Mouse (Mus musculus) midbrain, embryonic 14.5 days (tissue): ENCODE results near the gene Ube2g1. TPM values are rescaled to one million over a fixed set of nuclear protein-coding genes. Genes with fewer than 3 reads are reported as not detected.

Experiments
- ATAC-seq: fragments of 200-750 bp; cut with Nextera tagmentation; 2 replicates; pipeline ENCODE4 v1.8.0; 2017; ENCODE audit warnings: moderate number of reproducible peaks, moderate library complexity; ENCODE audit not compliant: low FRiP score, low TSS enrichment
- DNase-seq: peaks from one replicate; pipeline ENCODE4 v3.0.0-alpha.2; 2015
- H3K27ac ChIP-seq: fragments of 300-500 bp; sonication (generic); replicated peaks from 2 replicates; pipeline ENCODE4 v1.5.1; 2014; ENCODE audit warnings: mild to moderate bottlenecking, low read depth, low read length, moderate library complexity
- H3K27me3 ChIP-seq: fragments of 300-500 bp; sonication (generic); 2 replicates; pipeline ENCODE4 v1.6.1; 2014; ENCODE audit warnings: low read length, control low read depth, mixed read lengths; ENCODE audit not compliant: control insufficient read depth, insufficient read depth
- H3K36me3 ChIP-seq: fragments of 300-500 bp; sonication (generic); 2 replicates; pipeline ENCODE4 v1.6.1; 2014; ENCODE audit warnings: low read length, control low read depth; ENCODE audit not compliant: control insufficient read depth, insufficient read depth
- H3K4me1 ChIP-seq: fragments of 300-500 bp; sonication (generic); 2 replicates; pipeline ENCODE4 v1.6.1; 2014; ENCODE audit warnings: mild to moderate bottlenecking, antibody characterized with exemption, low read length, control low read depth; ENCODE audit not compliant: control insufficient read depth, insufficient read depth
- H3K4me2 ChIP-seq: fragments of 300-500 bp; sonication (generic); 2 replicates; pipeline ENCODE4 v1.6.1; 2014; ENCODE audit warnings: mild to moderate bottlenecking, low read length, moderate library complexity
- H3K4me3 ChIP-seq: fragments of 300-500 bp; sonication (generic); replicated peaks from 2 replicates; pipeline ENCODE4 v1.5.1; 2014; ENCODE audit warnings: low read depth, low read length
- H3K9ac ChIP-seq: fragments of 300-500 bp; sonication (generic); replicated peaks from 2 replicates; pipeline ENCODE4 v1.6.1; 2014; ENCODE audit warnings: mild to moderate bottlenecking, low read length, moderate library complexity
- H3K9me3 ChIP-seq: fragments of 300-500 bp; sonication (generic); 2 replicates; pipeline ENCODE4 v1.6.1; 2016; ENCODE audit warnings: low read length, control low read depth, mixed read lengths; ENCODE audit not compliant: control insufficient read depth
- WGBS: fragments of 180-500 bp; shearing (Covaris S2); extraction: QIAGEN DNeasy Blood & Tissue Kit; methylation state at CpG from one replicate; pipeline ENCODE4 v1.1.7; 2014; 5-methylcytosine and 5-hydroxymethylcytosine counted together
- polyA plus RNA-seq: library from polyadenylated mRNA; unstranded; fragments of >200 nt; fragmentation: Nextera tagmentation; extraction: Ambion mirVana; gene quantifications from 2 replicates; pipeline ENCODE4 v1.2.1, GENCODE M21; 2014

Ube2g1 gene
- polyA plus RNA-seq, 1 experiment from 2014 or later = 111 TPM

DNA sequence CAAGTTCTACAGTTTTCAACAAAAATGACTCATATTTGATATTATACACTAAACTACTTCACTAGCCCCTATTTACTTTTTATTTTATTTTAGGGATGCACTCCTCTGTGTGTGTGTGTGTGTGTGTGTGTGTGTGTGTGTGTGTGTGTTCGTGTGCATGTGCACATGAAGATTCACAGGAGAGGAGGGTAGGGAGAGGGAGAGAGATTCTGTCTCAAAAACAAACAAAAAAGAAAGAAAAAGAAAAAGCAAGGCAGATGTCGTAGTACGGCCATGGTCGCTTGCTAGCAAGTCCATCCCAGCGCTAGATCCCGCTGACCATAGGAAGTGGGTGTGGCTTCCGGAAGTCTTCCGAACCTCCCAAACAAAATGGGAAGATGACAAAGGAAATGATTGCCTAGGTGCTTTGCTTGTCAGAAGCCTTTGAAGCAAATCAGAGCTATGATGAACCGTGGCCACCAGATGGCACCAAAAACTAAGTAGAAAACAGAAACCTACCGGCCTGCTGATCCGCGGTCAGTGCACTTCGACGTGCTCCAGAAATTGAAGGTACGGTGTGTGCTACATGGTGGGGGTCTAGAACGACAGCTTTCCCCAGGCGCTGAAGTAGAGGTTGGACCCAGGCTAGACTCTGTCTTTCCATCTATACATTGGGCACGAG is 36.6 kb upstream of the Ube2g1 start:
- no peaks in the 10 kb centered on the region for H3K4me1 ChIP-seq

DNA sequence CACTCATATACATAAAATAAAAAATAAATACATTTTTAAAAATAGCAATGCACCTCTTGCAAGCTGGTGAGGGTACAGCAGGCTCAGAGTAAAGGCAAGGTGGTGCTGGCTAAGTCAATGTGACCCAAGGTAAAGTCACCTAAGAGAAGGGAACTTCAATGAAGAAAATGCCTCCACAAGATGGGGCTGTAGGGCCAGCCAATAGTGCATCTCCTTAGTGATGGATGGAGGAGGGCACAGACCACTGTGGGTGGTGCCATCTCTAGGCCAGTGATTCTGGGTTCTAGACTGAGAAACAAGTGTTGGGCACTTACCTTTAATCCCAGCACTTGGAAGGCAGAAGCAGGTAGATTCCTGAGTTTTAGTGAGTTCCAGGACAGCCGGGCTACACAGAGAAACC is 33.3 kb upstream of the Ube2g1 start:
- Histone ChIP-seq H3K4me2 (no peak overlapping the region), H3K27ac (no peak overlapping the region), H3K36me3 (no peaks in the 10 kb centered on the region), H3K4me3 (no peak overlapping the region), H3K4me1 (peaks cover 7% of the 10 kb centered on the region; the same call in 1 of the 2 replicates), H3K9ac (no peak overlapping the region), H3K9me3 (no peaks in the 10 kb centered on the region), H3K27me3 (0 out of 2 replicates have a peak, but pooled peaks cover 4% of the 10 kb centered on the region)
- DNase-seq (peak; percentile 31), ATAC-seq (no peak)
- WGBS = 96% methylated on average over 1 of the region's 1 CpGs

More for the DNA sequence above, 36.6 kb upstream of the Ube2g1 start:
- H3K9me3 ChIP-seq = no peaks in the 10 kb centered on the region
- ATAC-seq (peak; percentile 72; the same call in 1 of the 2 replicates), DNase-seq (peak; percentile 95)
- peak overlapping the region; percentile 39; the same call in 1 of the 2 replicates for H3K9ac ChIP-seq
- H3K27ac ChIP-seq = no peak overlapping the region
- H3K4me3 ChIP-seq = peak overlapping the region; percentile 29
- 3% methylated on average over 18 of the region's 18 CpGs for WGBS
- H3K4me2 ChIP-seq = peak overlapping the region; percentile 53
- H3K27me3 ChIP-seq = 0 out of 2 replicates have a peak, but pooled peaks cover 4% of the 10 kb centered on the region
- H3K36me3 ChIP-seq = no peaks in the 10 kb centered on the region

DNA sequence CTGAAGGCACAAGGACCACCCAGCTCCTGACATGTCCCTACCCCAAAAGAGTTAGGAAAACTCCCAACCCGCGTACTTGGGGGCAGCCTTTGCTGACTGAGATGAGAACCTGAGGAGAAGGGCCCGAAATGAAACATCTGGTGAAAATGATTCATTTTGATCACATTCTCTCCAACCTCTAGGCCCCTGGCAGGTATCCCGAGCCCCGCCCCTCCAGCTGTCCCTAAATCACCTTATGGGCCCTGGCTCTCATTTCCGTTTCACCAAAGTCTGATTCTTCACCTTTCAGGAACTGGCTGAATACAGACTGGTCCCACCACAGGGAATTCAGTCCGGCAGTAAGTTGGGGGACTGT is 31.0 kb upstream of the Ube2g1 start:
- no peak overlapping the region for H3K9ac ChIP-seq
- H3K27me3 ChIP-seq = 0 out of 2 replicates have a peak, but pooled peaks cover 4% of the 10 kb centered on the region
- ATAC-seq = no peak
- peak overlapping the region; percentile 50 for H3K4me2 ChIP-seq
- no peaks in the 10 kb centered on the region for H3K36me3 ChIP-seq
- H3K4me1 ChIP-seq = peaks cover 7% of the 10 kb centered on the region; the same call in 1 of the 2 replicates
- no peaks in the 10 kb centered on the region for H3K9me3 ChIP-seq
- peak overlapping the region; percentile 10; the same call in 1 of the 2 replicates for H3K27ac ChIP-seq
- DNase-seq = peak; percentile 11
- 31% methylated on average over 7 of the region's 7 CpGs for WGBS
- peak overlapping the region; percentile 23; the same call in 1 of the 2 replicates for H3K4me3 ChIP-seq

DNA sequence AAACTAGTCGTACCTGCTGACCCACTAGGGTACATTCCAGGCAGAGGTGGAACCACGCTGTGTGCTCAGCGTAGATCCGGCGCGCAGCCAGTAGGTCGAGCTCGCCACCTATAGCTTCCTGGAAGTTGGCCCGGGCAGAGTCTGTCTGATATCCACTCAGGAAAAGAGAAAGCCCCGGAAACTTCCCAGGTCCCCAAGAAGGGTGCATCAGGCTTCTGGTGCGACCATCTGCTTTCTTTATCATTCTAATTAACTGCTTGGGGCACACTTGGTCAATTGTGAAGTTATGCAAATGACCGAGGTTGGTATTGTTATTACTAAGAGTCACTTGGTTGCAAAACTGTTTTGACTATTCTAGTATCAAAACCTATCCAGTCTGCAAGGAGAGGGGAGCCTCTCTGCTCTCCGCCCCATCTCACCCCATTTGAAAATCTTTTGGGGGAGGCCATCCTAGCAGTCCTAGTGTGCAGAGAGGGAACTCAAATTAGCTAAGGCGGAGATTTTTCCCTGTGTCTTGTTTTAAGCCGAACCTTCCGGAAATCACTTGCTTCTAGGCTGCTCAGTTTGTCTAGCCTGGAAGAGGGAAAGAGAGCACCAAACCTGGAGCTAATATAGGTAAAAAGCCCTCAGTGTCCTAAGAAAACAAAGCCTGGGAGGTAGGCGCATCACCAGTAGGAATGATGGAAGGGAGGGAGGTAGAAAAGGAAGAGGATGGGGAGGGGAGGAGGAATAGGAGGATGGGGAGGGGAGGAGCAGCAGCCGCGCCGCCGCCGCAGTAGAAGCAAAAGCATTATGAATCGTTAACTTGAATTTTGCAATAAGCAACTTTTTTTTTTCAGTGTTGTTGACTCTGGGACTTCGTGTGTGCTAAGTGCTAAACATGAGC is 30.4 kb upstream of the Ube2g1 start:
- Histone ChIP-seq H3K9ac (peak overlapping the region; percentile 34; the same call in 1 of the 2 replicates), H3K9me3 (no peaks in the 10 kb centered on the region), H3K4me2 (peak overlapping the region; percentile 50), H3K27ac (peak overlapping the region; percentile 10; the same call in 1 of the 2 replicates), H3K27me3 (no peaks in the 10 kb centered on the region), H3K36me3 (no peaks in the 10 kb centered on the region), H3K4me3 (peak overlapping the region; percentile 23), H3K4me1 (peaks cover 7% of the 10 kb centered on the region; the same call in 1 of the 2 replicates)
- DNase-seq = peak; percentile 53
- 3% methylated on average over 24 of the region's 24 CpGs for WGBS
- no peak; the same call in 1 of the 2 replicates for ATAC-seq

DNA sequence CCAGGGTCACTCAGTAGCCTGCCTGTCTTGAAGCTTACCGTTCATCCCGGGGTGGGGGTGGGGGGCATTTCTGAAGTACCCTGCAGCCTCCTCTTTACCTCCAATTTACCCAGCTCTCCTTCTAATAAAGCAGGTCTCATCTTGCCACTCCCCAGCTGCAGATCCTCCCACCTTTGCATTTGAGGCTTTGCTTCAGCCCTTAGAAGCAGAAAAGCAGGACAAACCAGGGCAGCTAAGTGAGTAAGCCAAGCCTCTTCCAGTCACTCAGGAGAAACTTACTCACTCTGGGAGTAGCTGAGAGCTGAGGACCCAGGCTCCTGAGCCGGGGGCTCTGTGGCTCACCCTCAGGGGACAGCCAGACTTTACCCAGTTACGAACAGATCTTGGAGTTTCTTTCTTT is 28.6 kb upstream of the Ube2g1 start:
- peaks cover 7% of the 10 kb centered on the region; the same call in 1 of the 2 replicates for H3K4me1 ChIP-seq
- H3K27me3 ChIP-seq = no peaks in the 10 kb centered on the region
- H3K9me3 ChIP-seq = no peaks in the 10 kb centered on the region
- H3K4me3 ChIP-seq = no peak overlapping the region
- H3K4me2 ChIP-seq = no peak overlapping the region
- ATAC-seq (no peak), DNase-seq (no peak)
- WGBS = 82% methylated on average over 4 of the region's 4 CpGs
- H3K27ac ChIP-seq = no peak overlapping the region
- H3K9ac ChIP-seq = no peak overlapping the region
- H3K36me3 ChIP-seq = no peaks in the 10 kb centered on the region

DNA sequence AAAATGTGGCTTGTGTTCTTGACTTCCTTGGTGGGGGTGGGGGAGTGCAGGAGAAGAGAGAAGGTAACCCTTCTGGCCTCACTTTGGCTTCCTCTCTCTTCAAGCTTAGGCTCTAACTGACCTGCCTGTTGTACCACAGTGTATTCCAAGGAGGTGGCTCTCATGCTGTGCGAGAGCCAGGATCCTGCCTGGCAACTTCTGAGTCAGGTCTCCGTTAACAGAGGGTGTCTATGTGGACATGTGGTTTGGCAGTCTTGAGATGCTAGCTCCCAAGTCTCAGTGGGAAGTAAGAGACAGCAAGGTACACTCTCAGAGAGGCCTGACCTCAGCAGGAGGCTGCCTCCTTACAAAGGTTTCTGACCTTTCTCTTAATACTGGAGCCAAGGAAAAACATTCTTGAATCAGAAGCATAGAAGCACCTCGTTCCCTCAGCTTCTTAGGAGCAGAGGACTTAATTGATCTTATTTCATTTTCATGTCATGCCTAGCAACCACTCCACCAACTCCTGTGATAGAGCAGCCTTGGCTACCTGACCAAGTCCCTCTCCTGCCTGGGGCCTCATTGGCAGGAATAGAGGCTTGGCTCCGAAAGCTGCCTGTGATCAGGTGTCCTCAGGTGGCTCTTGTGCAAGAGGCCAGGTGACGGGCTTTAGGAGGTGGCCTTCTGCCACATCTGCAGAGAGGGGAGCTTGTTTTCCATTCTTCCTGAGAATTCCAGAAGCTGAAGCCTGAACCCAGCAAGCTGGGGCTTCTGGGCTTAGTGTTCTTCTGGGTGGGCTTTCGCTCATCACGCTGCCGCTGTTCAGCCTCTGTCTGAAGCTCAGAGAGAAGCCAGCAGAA is 25.3 kb upstream of the Ube2g1 start:
- DNase-seq (no peak), ATAC-seq (no peak)
- H3K9me3 ChIP-seq = no peaks in the 10 kb centered on the region
- H3K4me2 ChIP-seq = no peak overlapping the region
- no peaks in the 10 kb centered on the region for H3K36me3 ChIP-seq
- no peak overlapping the region for H3K4me3 ChIP-seq
- no peak overlapping the region for H3K27ac ChIP-seq
- H3K9ac ChIP-seq = no peak overlapping the region
- no peaks in the 10 kb centered on the region for H3K27me3 ChIP-seq
- H3K4me1 ChIP-seq = no peaks in the 10 kb centered on the region
- WGBS = 74% methylated on average over 8 of the region's 8 CpGs

DNA sequence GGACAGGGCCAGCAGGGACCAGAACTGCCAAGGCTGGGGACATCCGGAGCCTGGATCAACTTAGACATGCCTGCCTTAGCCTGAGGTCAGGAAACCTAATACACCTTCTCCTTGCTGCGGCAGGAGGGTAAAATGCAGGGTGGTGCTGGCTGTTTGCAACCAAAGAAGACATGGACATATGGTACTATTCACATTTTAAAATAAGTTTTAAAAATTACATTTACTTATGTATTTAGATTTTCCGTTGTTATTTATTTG is 24.7 kb upstream of the Ube2g1 start:
- no peak for DNase-seq
- Histone ChIP-seq H3K4me2 (no peak overlapping the region), H3K9ac (no peak overlapping the region), H3K36me3 (no peaks in the 10 kb centered on the region), H3K9me3 (no peaks in the 10 kb centered on the region), H3K4me1 (no peaks in the 10 kb centered on the region), H3K4me3 (no peak overlapping the region), H3K27me3 (no peaks in the 10 kb centered on the region), H3K27ac (no peak overlapping the region)
- 85% methylated on average over 3 of the region's 3 CpGs for WGBS
- no peak for ATAC-seq

DNA sequence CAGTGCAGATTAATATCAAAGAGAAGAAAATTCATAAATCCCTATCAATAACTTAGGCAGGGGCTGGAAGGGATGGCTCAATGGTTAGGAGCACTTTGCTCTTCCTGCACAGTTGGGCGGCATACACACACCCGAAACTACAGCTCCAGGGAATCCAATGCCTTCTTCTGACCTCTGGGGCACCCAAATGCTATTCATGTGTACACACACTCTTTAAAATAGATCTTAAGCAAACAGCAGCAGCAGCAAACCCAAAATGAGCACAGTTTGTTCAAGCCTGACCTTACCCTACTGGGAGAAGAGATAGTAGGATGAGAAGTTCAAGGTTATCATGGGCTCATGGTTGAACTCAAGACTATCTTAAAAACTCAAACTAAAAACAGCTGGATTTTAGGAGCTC is 24.0 kb upstream of the Ube2g1 start:
- Histone ChIP-seq H3K9ac (no peak overlapping the region), H3K36me3 (no peaks in the 10 kb centered on the region), H3K27ac (no peak overlapping the region), H3K4me3 (no peak overlapping the region), H3K27me3 (no peaks in the 10 kb centered on the region), H3K9me3 (no peaks in the 10 kb centered on the region), H3K4me1 (no peaks in the 10 kb centered on the region), H3K4me2 (no peak overlapping the region)
- DNase-seq = no peak
- no peak for ATAC-seq
- 81% methylated on average over 2 of the region's 2 CpGs for WGBS
